Mouse (Mus musculus): ENCODE data around the gene Frat1. TPM values are rescaled to one million over a fixed set of nuclear protein-coding genes. Genes with fewer than 3 reads are reported as not detected.

Gene Frat1
- polyA plus RNA-seq (2017; shearing (Covaris generic)): 1 to 10 TPM; 2.3 to 3.8 TPM

DNA sequence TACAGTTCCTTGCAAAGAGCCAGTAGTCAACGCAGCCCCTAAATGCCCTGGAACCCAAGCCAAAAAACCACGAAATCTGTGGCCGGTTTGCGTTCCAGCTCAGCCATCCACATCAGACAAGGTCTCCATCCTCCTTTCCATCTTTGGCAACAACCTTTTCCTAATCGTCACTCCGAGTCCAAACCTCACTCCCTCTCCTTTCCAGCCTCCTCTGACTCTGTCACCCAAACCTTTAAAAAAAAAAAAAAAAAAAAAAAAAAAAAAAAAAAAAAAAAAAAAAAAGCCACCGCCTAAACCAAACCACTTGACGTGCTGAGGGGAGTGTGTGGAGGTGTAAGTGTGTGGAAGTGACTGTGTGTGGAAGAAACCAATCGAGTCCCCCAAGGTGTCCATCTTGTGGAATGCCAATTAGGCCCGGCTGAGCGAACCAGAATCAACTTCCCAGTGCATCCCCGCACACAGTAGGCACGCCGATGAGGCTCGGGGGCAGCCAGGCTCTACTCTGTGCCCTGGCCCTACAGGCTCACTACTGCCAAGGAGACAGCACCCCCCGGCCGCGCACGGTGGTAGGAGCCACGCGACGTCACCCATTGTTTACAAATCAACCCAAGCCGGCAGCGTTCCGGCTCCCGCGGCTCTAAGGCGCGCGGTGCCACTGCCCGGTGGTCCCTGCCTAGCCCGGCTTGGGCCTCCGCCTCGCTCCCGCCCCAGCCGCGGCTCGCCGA lies at the start of gene Frat1:
Gene Frat1 (plus strand): TSS at position 590 of the 725 bp plus-strand sequence.

DNA sequence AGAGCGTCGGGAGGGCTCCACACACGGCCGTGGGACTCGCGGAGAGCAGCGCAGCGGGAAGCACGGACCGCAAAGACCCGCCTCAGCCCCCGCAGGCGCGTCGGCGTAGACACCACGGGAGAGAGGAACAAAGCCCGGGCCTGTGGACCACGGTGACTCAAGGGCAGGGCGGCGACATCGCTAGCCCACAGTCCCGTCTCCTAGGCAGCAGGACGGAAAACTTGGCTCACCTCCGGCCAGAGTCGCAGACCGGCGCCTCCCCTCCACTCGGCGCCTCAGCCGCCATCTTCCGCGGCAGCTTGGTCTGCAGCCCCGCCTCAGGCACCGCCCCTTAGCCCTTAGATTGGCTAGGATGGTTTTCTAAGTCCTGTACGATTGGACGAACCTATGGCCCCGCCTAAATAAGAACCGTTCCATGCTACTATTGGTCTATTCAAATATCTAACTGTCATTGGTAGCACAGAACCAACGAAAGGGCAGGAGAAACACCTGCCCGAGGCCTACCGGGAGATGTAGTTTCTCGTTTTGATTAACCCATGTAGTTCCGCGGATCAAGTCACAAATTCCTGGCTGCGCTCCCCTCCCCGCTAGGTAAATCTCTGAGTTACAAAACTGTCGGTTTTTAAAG lies 27.9 kb upstream of the Frat1 start, which contains the start of gene Arhgap19:
Gene Arhgap19 (minus strand): TSS at position 306 of the 628 bp plus-strand sequence.

GRCm38 (mm10) chr19:41847992-41848851 lies 18.5 kb downstream of the Frat1 start, which contains the start of gene Frat2:
Frat2 (minus strand) TSS chr19:41848132.

Other genes with a start within 250 kb of the Frat1 start
- 1 to 10 TPM; 2.7 to 4.6 TPM for gene Gm340, start 247.6 kb upstream of the Frat1 start, polyA plus RNA-seq (2017; shearing (Covaris generic))
- gene Slit1, start 86.3 kb upstream of the Frat1 start, polyA plus RNA-seq (2017; shearing (Covaris generic)): under 1 TPM; 0.22 to 0.83 TPM
- 1 to 10 TPM; 2.8 to 3.6 TPM for gene Arhgap19, start 27.9 kb upstream of the Frat1 start, polyA plus RNA-seq (2017; shearing (Covaris generic))
- gene Frat2, start 18.2 kb downstream of the Frat1 start, polyA plus RNA-seq (2017; shearing (Covaris generic)): 10 to 100 TPM; 19.6 to 22.9 TPM
- 10 to 100 TPM; 13.5 to 20.8 TPM for gene Rrp12, start 66.2 kb downstream of the Frat1 start, polyA plus RNA-seq (2017; shearing (Covaris generic))
- gene Pgam1, start 82.0 kb downstream of the Frat1 start, polyA plus RNA-seq (2017; shearing (Covaris generic)): 100 to 1,000 TPM; 125 to 133 TPM
- gene Exosc1, start 103.5 kb downstream of the Frat1 start, polyA plus RNA-seq (2017; shearing (Covaris generic)): 10 to 100 TPM; 66.3 to 84.4 TPM
- gene Zdhhc16, start 103.5 kb downstream of the Frat1 start, polyA plus RNA-seq (2017; shearing (Covaris generic)): 10 to 100 TPM; 56.1 to 71.6 TPM
- gene Mms19, start 151.2 kb downstream of the Frat1 start, polyA plus RNA-seq (2017; shearing (Covaris generic)): 10 to 100 TPM; 73.3 to 75.2 TPM
- gene Ubtd1, start 151.8 kb downstream of the Frat1 start, polyA plus RNA-seq (2017; shearing (Covaris generic)): 1 to 10 TPM; 6.4 to 9.0 TPM
- gene Ankrd2, start 206.0 kb downstream of the Frat1 start, polyA plus RNA-seq (2017; shearing (Covaris generic)): under 1 TPM in 1 of 2 experiments, not detected in 1; 0.26 TPM
- under 1 TPM; 0.36 to 0.37 TPM for gene Hoga1, start 215.6 kb downstream of the Frat1 start, polyA plus RNA-seq (2017; shearing (Covaris generic))
- 1 to 10 TPM in 1 of 2 experiments, under 1 TPM in 1; 0.11 to 1.5 TPM for gene 4933411K16Rik, start 222.3 kb downstream of the Frat1 start, polyA plus RNA-seq (2017; shearing (Covaris generic))